Mouse (Mus musculus): ENCODE results near the gene Gm20425.

Gm20425 gene

GRCm38 (mm10) chr9:103230151-103230951, at the start of gene Gm20425, which contains the start of gene Trf:
Gm20425 (minus strand) TSS chr9:103230307.
Trf (minus strand) TSS chr9:103230444.
- DNase-seq (ENCODE audit: extremely low spot score, low read depth, low spot score): no peak

- DNase-seq (ENCODE audit: extremely low spot score, low read depth, low spot score): no peak
Observed at GRCm38 (mm10) chr9:103276876-103277275, 46.8 kb upstream of the Gm20425 start.

- no peak for DNase-seq (ENCODE audit: extremely low spot score, low read depth, low spot score)
Observed at GRCm38 (mm10) chr9:103275676-103276075, 45.6 kb upstream of the Gm20425 start.

- no peak for DNase-seq (ENCODE audit: extremely low spot score, low read depth, low spot score)
Observed at GRCm38 (mm10) chr9:103274819-103275218, 44.7 kb upstream of the Gm20425 start.

- no peak for DNase-seq (ENCODE audit: extremely low spot score, low read depth, low spot score)
Observed at GRCm38 (mm10) chr9:103271104-103271503, 41.0 kb upstream of the Gm20425 start.

- DNase-seq (ENCODE audit: extremely low spot score, low read depth, low spot score): no peak
Observed at GRCm38 (mm10) chr9:103265778-103266177, 35.7 kb upstream of the Gm20425 start.

GRCm38 (mm10) chr9:103252906-103253305, 22.8 kb upstream of the Gm20425 start:
- no peak for DNase-seq (ENCODE audit: extremely low spot score, low read depth, low spot score)

GRCm38 (mm10) chr9:103248618-103249017, 18.5 kb upstream of the Gm20425 start:
- DNase-seq (ENCODE audit: extremely low spot score, low read depth, low spot score): no peak

GRCm38 (mm10) chr9:103246526-103247168, 16.5 kb upstream of the Gm20425 start:
- no peak for DNase-seq (ENCODE audit: extremely low spot score, low read depth, low spot score)

- no peak for DNase-seq (ENCODE audit: extremely low spot score, low read depth, low spot score)
Observed at GRCm38 (mm10) chr9:103243640-103244039, 13.5 kb upstream of the Gm20425 start.

GRCm38 (mm10) chr9:103241206-103241605, 11.1 kb upstream of the Gm20425 start:
- DNase-seq (ENCODE audit: extremely low spot score, low read depth, low spot score): no peak

- no peak for DNase-seq (ENCODE audit: extremely low spot score, low read depth, low spot score)
Observed at GRCm38 (mm10) chr9:103239471-103239870, 9.4 kb upstream of the Gm20425 start.

- DNase-seq (ENCODE audit: extremely low spot score, low read depth, low spot score): no peak
Observed at GRCm38 (mm10) chr9:103234565-103235165, 4.6 kb upstream of the Gm20425 start.

- DNase-seq (ENCODE audit: extremely low spot score, low read depth, low spot score): no peak
Observed at GRCm38 (mm10) chr9:103234059-103234458, 4.0 kb upstream of the Gm20425 start.

GRCm38 (mm10) chr9:103233006-103233395, 2.9 kb upstream of the Gm20425 start:
- no peak for DNase-seq (ENCODE audit: extremely low spot score, low read depth, low spot score)

GRCm38 (mm10) chr9:103232232-103233005, 2.3 kb upstream of the Gm20425 start:
- DNase-seq (ENCODE audit: extremely low spot score, low read depth, low spot score): no peak

- DNase-seq (ENCODE audit: extremely low spot score, low read depth, low spot score): no peak
Observed at GRCm38 (mm10) chr9:103229037-103229867, 855 bp downstream of the Gm20425 start.

GRCm38 (mm10) chr9:103228370-103229003, 1.6 kb downstream of the Gm20425 start:
- no peak for DNase-seq (ENCODE audit: extremely low spot score, low read depth, low spot score)

- no peak for DNase-seq (ENCODE audit: extremely low spot score, low read depth, low spot score)
Observed at GRCm38 (mm10) chr9:103227760-103228159, 2.3 kb downstream of the Gm20425 start.

- no peak for DNase-seq (ENCODE audit: extremely low spot score, low read depth, low spot score)
Observed at GRCm38 (mm10) chr9:103226806-103227205, 3.3 kb downstream of the Gm20425 start.

Data from hindlimb bud, embryonic 11.5 days (tissue).